Mouse (Mus musculus) lung, adult 10 weeks (tissue): ENCODE measurements around the gene Cradd. TPM values are rescaled to one million over a fixed set of nuclear protein-coding genes. Genes with fewer than 3 reads are reported as not detected.

Experiments used
- polyA plus RNA-seq: library from polyadenylated mRNA; stranded (reverse); fragments of 350-450 nt; fragmentation: Illumina TruSeq; extraction: RNeasy Lipid Tissue Mini Kit (QIAGEN cat#74804); gene quantifications from one replicate; pipeline ENCODE4 v1.2.3, GENCODE M21; 2014; ENCODE audit warnings: low read depth, low replicate concordance; ENCODE audit not compliant: insufficient read depth

Cradd gene
- polyA plus RNA-seq = 11.5 TPM

DNA sequence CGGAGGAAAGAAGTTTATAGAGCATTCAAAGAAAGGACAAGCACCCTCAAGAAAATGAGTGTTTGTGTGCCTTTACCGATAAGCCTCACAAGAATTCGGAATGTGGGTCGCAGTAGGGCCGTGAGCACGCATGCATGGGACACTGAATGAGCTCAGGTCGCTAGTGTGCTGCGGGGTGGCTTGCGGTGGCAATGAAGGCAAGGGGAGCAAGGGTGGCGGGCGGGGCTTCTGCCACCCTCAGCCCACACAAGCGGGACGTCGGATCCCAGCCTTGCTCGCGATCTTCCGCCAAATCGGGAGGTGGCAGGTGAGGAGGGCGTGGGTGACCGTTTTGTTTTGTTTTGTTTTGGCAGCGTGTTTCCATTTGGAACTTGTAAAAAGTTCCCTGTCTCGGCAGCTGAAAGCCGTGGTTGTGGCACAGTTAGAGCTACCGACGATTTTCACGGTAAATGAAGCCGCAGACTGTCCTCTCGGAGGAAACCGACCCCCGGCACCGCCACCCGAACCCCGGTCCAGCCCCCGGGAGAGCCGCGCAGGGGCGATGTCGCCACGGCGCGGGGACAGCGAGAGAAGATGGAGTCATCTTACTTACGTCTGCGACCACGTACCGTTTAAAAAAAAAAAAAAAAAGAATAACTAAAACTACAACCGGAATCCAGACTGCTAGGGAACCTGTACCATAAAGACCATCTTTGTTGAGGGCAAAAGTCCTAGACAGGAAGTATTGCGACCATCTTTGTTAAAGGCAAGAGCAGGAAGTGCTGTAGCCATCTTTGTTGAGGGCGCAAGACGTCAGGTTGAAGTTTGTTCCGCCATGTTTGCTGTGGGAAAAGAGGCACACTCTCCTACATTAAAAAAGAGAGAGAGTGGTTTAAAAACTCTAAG, at the start of gene Cradd:
Cradd (minus strand) TSS at position 741 of the 885 bp plus-strand sequence.

Other genes with a start within 250 kb of the Cradd start
- 50.0 TPM for gene Socs2, start 93.0 kb upstream of the Cradd start, polyA plus RNA-seq
- gene Mrpl42, start 177.8 kb upstream of the Cradd start, polyA plus RNA-seq = 120 TPM
- gene Ube2n, start 191.0 kb upstream of the Cradd start, polyA plus RNA-seq = 137 TPM
- gene Nudt4, start 240.0 kb upstream of the Cradd start, polyA plus RNA-seq = 60.7 TPM